Mouse (Mus musculus): ENCODE data around the gene Arhgef3.

Gene Arhgef3

GRCm38 (mm10) chr14:27114362-27115274 lies at the start of gene Arhgef3:
TSS of gene Arhgef3 (plus strand) at chr14:27114899.
- DNase-seq (ENCODE audit: low read depth, low spot score): no peak

- DNase-seq (ENCODE audit: low read depth, low spot score): no peak
Observed at GRCm38 (mm10) chr14:27066171-27066929, 48.3 kb upstream of the Arhgef3 start.

GRCm38 (mm10) chr14:27067866-27068271 lies 46.8 kb upstream of the Arhgef3 start:
- DNase-seq (ENCODE audit: low read depth, low spot score): no peak

GRCm38 (mm10) chr14:27069434-27070097 lies 45.1 kb upstream of the Arhgef3 start:
- DNase-seq (ENCODE audit: low read depth, low spot score): no peak

GRCm38 (mm10) chr14:27070128-27070527 lies 44.6 kb upstream of the Arhgef3 start:
- DNase-seq (ENCODE audit: low read depth, low spot score): no peak

GRCm38 (mm10) chr14:27070758-27071157 lies 43.9 kb upstream of the Arhgef3 start:
- DNase-seq (ENCODE audit: low read depth, low spot score): no peak

GRCm38 (mm10) chr14:27071985-27072384 lies 42.7 kb upstream of the Arhgef3 start:
- no peak for DNase-seq (ENCODE audit: low read depth, low spot score)

- DNase-seq (ENCODE audit: low read depth, low spot score): no peak
Observed at GRCm38 (mm10) chr14:27075084-27075483, 39.6 kb upstream of the Arhgef3 start.

- DNase-seq (ENCODE audit: low read depth, low spot score): no peak
Observed at GRCm38 (mm10) chr14:27075909-27076521, 38.7 kb upstream of the Arhgef3 start.

GRCm38 (mm10) chr14:27076522-27076920 lies 38.2 kb upstream of the Arhgef3 start:
- DNase-seq (ENCODE audit: low read depth, low spot score): no peak

- no peak for DNase-seq (ENCODE audit: low read depth, low spot score)
Observed at GRCm38 (mm10) chr14:27081536-27082275, 33.0 kb upstream of the Arhgef3 start.

GRCm38 (mm10) chr14:27085471-27085870 lies 29.2 kb upstream of the Arhgef3 start:
- DNase-seq (ENCODE audit: low read depth, low spot score): no peak

- no peak for DNase-seq (ENCODE audit: low read depth, low spot score)
Observed at GRCm38 (mm10) chr14:27085999-27086398, 28.7 kb upstream of the Arhgef3 start.

- no peak for DNase-seq (ENCODE audit: low read depth, low spot score)
Observed at GRCm38 (mm10) chr14:27094247-27094646, 20.5 kb upstream of the Arhgef3 start.

- DNase-seq (ENCODE audit: low read depth, low spot score): no peak
Observed at GRCm38 (mm10) chr14:27096133-27096532, 18.6 kb upstream of the Arhgef3 start.

GRCm38 (mm10) chr14:27096779-27097178 lies 17.9 kb upstream of the Arhgef3 start:
- DNase-seq (ENCODE audit: low read depth, low spot score): peak; percentile 62

- DNase-seq (ENCODE audit: low read depth, low spot score): no peak
Observed at GRCm38 (mm10) chr14:27101735-27102134, 13.0 kb upstream of the Arhgef3 start.

GRCm38 (mm10) chr14:27102720-27103119 lies 12.0 kb upstream of the Arhgef3 start:
- no peak for DNase-seq (ENCODE audit: low read depth, low spot score)

- no peak for DNase-seq (ENCODE audit: low read depth, low spot score)
Observed at GRCm38 (mm10) chr14:27105731-27106457, 8.8 kb upstream of the Arhgef3 start.
